Mouse (Mus musculus) erythroid progenitor cell, adult 5-6 weeks (primary cell): Measurements from ENCODE around the gene Ccdc77. TPM values are rescaled to one million over a fixed set of nuclear protein-coding genes. Genes with fewer than 3 reads are reported as not detected.
"Not testable (repeated sequence)": the region's sequence is repeated elsewhere in the genome, so short reads cannot be mapped to it uniquely, and the experiment has no call there.

Experiments used
- ATAC-seq: replicated peaks from 2 replicates; pipeline ENCODE4 v1.8.0; 2016; ENCODE audit warnings: moderate number of reproducible peaks, mild to moderate bottlenecking, moderate TSS enrichment, inconsistent platforms; ENCODE audit not compliant: poor library complexity, low FRiP score, severe bottlenecking
- total RNA-seq, 2 experiments: library from RNA; stranded (forward) in 1 of 2; stranded (reverse) in 1 of 2; fragments of 150-400 nt in 1 of 2; fragments of 186-747, 209-891 nt in 1 of 2; gene quantifications; 2 replicates each; pipeline versions ENCODE4 v1.2.3 to v1.2.4; 2015 to 2017; ENCODE audit warnings: low replicate concordance in 2 of 2

Ccdc77 gene
- total RNA-seq, 2 experiments from 2014 or later, result 52.0 to 74.8 TPM

GRCm38 (mm10) chr6:120318303-120318940, 45.8 kb downstream of the Ccdc77 start:
- no peak for ATAC-seq

- no peak for ATAC-seq
These were observed 51.7 kb downstream of the Ccdc77 start for GRCm38 (mm10) chr6:120312443-120312842.

GRCm38 (mm10) chr6:120309787-120310186, 54.4 kb downstream of the Ccdc77 start:
- no peak for ATAC-seq

GRCm38 (mm10) chr6:120309338-120309737, 54.8 kb downstream of the Ccdc77 start:
- no peak for ATAC-seq

GRCm38 (mm10) chr6:120306859-120307594, 57.1 kb downstream of the Ccdc77 start:
- no peak for ATAC-seq

GRCm38 (mm10) chr6:120302755-120303316, 61.3 kb downstream of the Ccdc77 start:
- no peak for ATAC-seq

GRCm38 (mm10) chr6:120301137-120301536, 63.0 kb downstream of the Ccdc77 start:
- no peak for ATAC-seq

- not testable (repeated sequence) for ATAC-seq
These were observed 67.6 kb downstream of the Ccdc77 start for GRCm38 (mm10) chr6:120296589-120296988.

- no peak for ATAC-seq
These were observed 69.4 kb downstream of the Ccdc77 start for GRCm38 (mm10) chr6:120294785-120295133.

GRCm38 (mm10) chr6:120294056-120294784, 70.0 kb downstream of the Ccdc77 start, which contains the start of the genes D330020A13Rik and B4galnt3:
Gene D330020A13Rik (plus strand): TSS chr6:120294364.
Gene B4galnt3 (minus strand): TSS chr6:120294559.
- ATAC-seq, result no peak

- no peak for ATAC-seq
These were observed 72.7 kb downstream of the Ccdc77 start for GRCm38 (mm10) chr6:120291396-120292009.

GRCm38 (mm10) chr6:120289430-120289829, 74.7 kb downstream of the Ccdc77 start:
- ATAC-seq, result no peak

- ATAC-seq, result no peak
These were observed 75.6 kb downstream of the Ccdc77 start for GRCm38 (mm10) chr6:120288541-120288940.

- ATAC-seq, result no peak
These were observed 76.9 kb downstream of the Ccdc77 start for GRCm38 (mm10) chr6:120287279-120287678.

- no peak for ATAC-seq
These were observed 87.2 kb downstream of the Ccdc77 start for GRCm38 (mm10) chr6:120276874-120277449.

GRCm38 (mm10) chr6:120275301-120275700, 88.9 kb downstream of the Ccdc77 start:
- no peak for ATAC-seq

- ATAC-seq, result no peak
These were observed 89.3 kb downstream of the Ccdc77 start for GRCm38 (mm10) chr6:120274887-120275286.
